22 mouse cellular contexts compared by ENCODE assay signal in genomic region chr7:26777806-26778205, GRCm38 (mm10). TPM values are rescaled to one million over a fixed set of nuclear protein-coding genes. Genes with fewer than 3 reads are reported as not detected.
DNase-seq lines count a peak whose midpoint lies in the region; ATAC-seq and TF ChIP-seq lines count a peak whose summit lies in the region.
"Had no signal": no experiment of that assay in that cellular context is flagged by ENCODE, and none has a peak within 500 bp of the region (broad histone marks: within the 10 kb centered on the region; RNA-seq: fewer than 3 reads in every experiment).

No protein-coding gene starts in this region.

- TF ChIP-seq POLR2A in brain, embryonic 14.5 days (IDR thresholded peaks at IDR 0.05; ENCODE audit: borderline replicate concordance, extremely low read depth, insufficient read depth, insufficient read length, poor library complexity, severe bottlenecking) = no peak
- no peak for TF ChIP-seq POLR2A in thymus, adult 2 months (IDR thresholded peaks at IDR 0.05; ENCODE audit: control insufficient read depth, extremely low read depth, insufficient read depth, low read length, poor library complexity)

- no peak overlapping the region for H3K4me3 ChIP-seq in hindbrain, embryonic 11.5 days (ENCODE audit: low read depth, low read length)
- H3K4me3 ChIP-seq in hindbrain, embryonic 16.5 days (ENCODE audit: low read length) = no peak overlapping the region
- no peak overlapping the region for H3K4me3 ChIP-seq in left cerebral cortex, adult 2 months
- no peak overlapping the region for H3K4me3 ChIP-seq in midbrain, embryonic 14.5 days (replicated peaks; ENCODE audit: low read depth, low read length)
- no peak overlapping the region for H3K4me3 ChIP-seq in midbrain, embryonic 11.5 days (ENCODE audit: low read depth, low read length)
- no peak overlapping the region for H3K4me3 ChIP-seq in thymus, adult 2 months (ENCODE audit: control insufficient read depth, insufficient read depth, low read length)
- H3K4me3 ChIP-seq: embryonic facial prominence, embryonic 15.5 days; neural tube, embryonic 12.5 days had no signal

- H3K4me1 ChIP-seq in hindbrain, embryonic 11.5 days (replicated peaks; ENCODE audit: control insufficient read depth, insufficient read depth, low read length) = no peaks in the 10 kb centered on the region
- H3K4me1 ChIP-seq in hindbrain, embryonic 16.5 days (ENCODE audit: control insufficient read depth, insufficient read depth, low read depth, low read length) = no peaks in the 10 kb centered on the region
- H3K4me1 ChIP-seq in midbrain, embryonic 14.5 days (ENCODE audit: control insufficient read depth, insufficient read depth, low read length) = 0 out of 2 replicates have a peak, but pooled peaks cover 6% of the 10 kb centered on the region
- no peaks in the 10 kb centered on the region; the same call in 1 of the 2 replicates for H3K4me1 ChIP-seq in midbrain, embryonic 11.5 days (ENCODE audit: control insufficient read depth, insufficient read depth, low read length)
- H3K4me1 ChIP-seq in thymus, adult 2 months (replicated peaks; ENCODE audit: control insufficient read depth, insufficient read depth, low read length) = no peaks in the 10 kb centered on the region
- H3K4me1 ChIP-seq: embryonic facial prominence, embryonic 15.5 days; neural tube, embryonic 12.5 days had no signal

- no peaks in the 10 kb centered on the region for H3K9me3 ChIP-seq in hindbrain, embryonic 11.5 days (ENCODE audit: control insufficient read depth, low read length)
- no peaks in the 10 kb centered on the region for H3K9me3 ChIP-seq in hindbrain, embryonic 16.5 days (ENCODE audit: control insufficient read depth, low read length)
- no peaks in the 10 kb centered on the region for H3K9me3 ChIP-seq in midbrain, embryonic 14.5 days (ENCODE audit: control insufficient read depth, low read length)
- no peaks in the 10 kb centered on the region for H3K9me3 ChIP-seq in midbrain, embryonic 11.5 days (ENCODE audit: control insufficient read depth, low read length)
- H3K9me3 ChIP-seq: embryonic facial prominence, embryonic 15.5 days had no signal

- H3K9ac ChIP-seq in hindbrain, embryonic 11.5 days (ENCODE audit: low read depth, low read length) = no peak overlapping the region
- no peak overlapping the region for H3K9ac ChIP-seq in hindbrain, embryonic 16.5 days (ENCODE audit: low read depth, low read length)
- H3K9ac ChIP-seq in midbrain, embryonic 14.5 days (replicated peaks; ENCODE audit: low read length) = no peak overlapping the region
- H3K9ac ChIP-seq in midbrain, embryonic 11.5 days (ENCODE audit: low read length) = no peak overlapping the region
- H3K9ac ChIP-seq: embryonic facial prominence, embryonic 15.5 days; neural tube, embryonic 12.5 days had no signal

- peak; percentile 14; the same call in 1 of the 2 replicates for TF ChIP-seq CTCF in left cerebral cortex, adult 2 months (IDR thresholded peaks at IDR 0.05)
- TF ChIP-seq CTCF in brain, embryonic 14.5 days (IDR thresholded peaks at IDR 0.05; ENCODE audit: borderline replicate concordance, extremely low read depth, insufficient read depth, insufficient read length) = peak; percentile 28; the same call in 1 of the 2 replicates
- no peak for TF ChIP-seq CTCF in thymus, adult 2 months (IDR thresholded peaks at IDR 0.05; ENCODE audit: borderline replicate concordance, control insufficient read depth, extremely low read depth, insufficient read depth, low read length, poor library complexity)

- no peak overlapping the region for H3K4me2 ChIP-seq in hindbrain, embryonic 11.5 days (replicated peaks; ENCODE audit: low read depth, low read length)
- H3K4me2 ChIP-seq in hindbrain, embryonic 16.5 days (ENCODE audit: low read length) = no peak overlapping the region
- H3K4me2 ChIP-seq in midbrain, embryonic 14.5 days (ENCODE audit: low read length) = no peak overlapping the region
- H3K4me2 ChIP-seq in midbrain, embryonic 11.5 days = no peak overlapping the region
- H3K4me2 ChIP-seq: embryonic facial prominence, embryonic 15.5 days; neural tube, embryonic 12.5 days had no signal

- 64% methylated on average over 2 of the region's 2 CpGs for WGBS in hindbrain, embryonic 11.5 days
- 55% methylated on average over 2 of the region's 2 CpGs for WGBS in hindbrain, embryonic 16.5 days
- 56% methylated on average over 2 of the region's 2 CpGs for WGBS in midbrain, embryonic 14.5 days
- WGBS in midbrain, embryonic 11.5 days = 59% methylated on average over 2 of the region's 2 CpGs
- 53% methylated on average over 2 of the region's 2 CpGs for WGBS in thymus, adult 2 months

- peak; percentile 5 for DNase-seq in hindbrain, embryonic 11.5 days (ENCODE audit: low spot score)
- DNase-seq in left cerebral cortex, adult 2 months (ENCODE audit: extremely low spot score in 1 of 2, low spot score in 2 of 2) = no peak
- no peak for DNase-seq in left cerebral cortex, adult 8-10 months (ENCODE audit: low spot score in 2 of 2)
- peak; percentile 2 for DNase-seq in midbrain, embryonic 14.5 days
- no peak for DNase-seq in midbrain, embryonic 11.5 days (ENCODE audit: low spot score, missing footprints)
- no peak for DNase-seq in brain, embryonic 14.5 days (ENCODE audit: low read depth)
- no peak for DNase-seq in thymus, adult 2 months
- DNase-seq: thymus, postnatal 36 days had no signal

- ATAC-seq in hindbrain, embryonic 11.5 days (ENCODE audit: low FRiP score) = no peak
- no peak for ATAC-seq in hindbrain, embryonic 16.5 days
- ATAC-seq in midbrain, embryonic 14.5 days (ENCODE audit: low FRiP score, low TSS enrichment) = no peak
- ATAC-seq in midbrain, embryonic 11.5 days (ENCODE audit: low FRiP score) = no peak
- ATAC-seq: activated CD4-positive, CD25-positive, alpha-beta regulatory T cell, adult 4 months had no signal

- intact Hi-C loops in left cerebral cortex, adult 2 months (cut with DNase I) = loop anchor here (2.0 kb wide), 1 partner anchor 351 kb away; no protein-coding TSS in a partner anchor

- H3K27ac ChIP-seq in hindbrain, embryonic 11.5 days (ENCODE audit: low read depth, low read length) = no peak overlapping the region
- no peak overlapping the region for H3K27ac ChIP-seq in hindbrain, embryonic 16.5 days (ENCODE audit: low read depth, low read length)
- no peak overlapping the region for H3K27ac ChIP-seq in left cerebral cortex, adult 2 months
- no peak overlapping the region for H3K27ac ChIP-seq in midbrain, embryonic 14.5 days (replicated peaks; ENCODE audit: low read depth, low read length)
- H3K27ac ChIP-seq in midbrain, embryonic 11.5 days (ENCODE audit: low read depth, low read length) = no peak overlapping the region
- no peak overlapping the region for H3K27ac ChIP-seq in thymus, adult 2 months (ENCODE audit: control insufficient read depth, insufficient read depth, low read length)
- H3K27ac ChIP-seq: embryonic facial prominence, embryonic 15.5 days; neural tube, embryonic 12.5 days had no signal

- no peaks in the 10 kb centered on the region for H3K36me3 ChIP-seq in hindbrain, embryonic 11.5 days (ENCODE audit: control insufficient read depth, insufficient read depth, low read length)
- H3K36me3 ChIP-seq in hindbrain, embryonic 16.5 days (ENCODE audit: control insufficient read depth, insufficient read depth, low read length) = no peaks in the 10 kb centered on the region
- H3K36me3 ChIP-seq in midbrain, embryonic 14.5 days (ENCODE audit: control insufficient read depth, insufficient read depth, low read length) = no peaks in the 10 kb centered on the region
- no peaks in the 10 kb centered on the region for H3K36me3 ChIP-seq in midbrain, embryonic 11.5 days (ENCODE audit: control insufficient read depth, insufficient read depth, low read length)
- no peaks in the 10 kb centered on the region for H3K36me3 ChIP-seq in thymus, adult 2 months (ENCODE audit: control insufficient read depth, insufficient read depth, low read length)
- H3K36me3 ChIP-seq: embryonic facial prominence, embryonic 15.5 days; neural tube, embryonic 12.5 days had no signal

- no peaks in the 10 kb centered on the region for H3K27me3 ChIP-seq in hindbrain, embryonic 11.5 days (ENCODE audit: control insufficient read depth, insufficient read depth, low read length)
- H3K27me3 ChIP-seq in hindbrain, embryonic 16.5 days (replicated peaks; ENCODE audit: control insufficient read depth, insufficient read depth, low read length) = no peaks in the 10 kb centered on the region
- H3K27me3 ChIP-seq in midbrain, embryonic 14.5 days (ENCODE audit: control insufficient read depth, insufficient read depth, low read length) = no peaks in the 10 kb centered on the region
- no peaks in the 10 kb centered on the region for H3K27me3 ChIP-seq in midbrain, embryonic 11.5 days (ENCODE audit: control insufficient read depth, insufficient read depth, low read length)
- H3K27me3 ChIP-seq in thymus, adult 2 months (ENCODE audit: control insufficient read depth, insufficient read depth, low read length) = no peaks in the 10 kb centered on the region
- H3K27me3 ChIP-seq: embryonic facial prominence, embryonic 15.5 days; neural tube, embryonic 12.5 days had no signal

RNA-seq across cellular contexts. Expression of gene Cyp2b19, which starts 20.9 kb away (rescaled TPM):
- polyA plus RNA-seq in hindbrain, embryonic 11.5 days (2014; fragmentation: Nextera tagmentation; extraction: Ambion mirVana) = 0.08 and 0.09 TPM in 2 replicates
- 0.66 and 0.75 TPM in 2 replicates for polyA plus RNA-seq in hindbrain, embryonic 16.5 days (2015; fragmentation: Nextera tagmentation; extraction: Ambion mirVana)
- total RNA-seq in left cerebral cortex, adult 2 months (2021) = not detected
- not detected for total RNA-seq in left cerebral cortex, adult 8-10 months (2022)
- 0.78 and 1.0 TPM in 2 replicates for polyA plus RNA-seq in midbrain, embryonic 14.5 days (2014; fragmentation: Nextera tagmentation; extraction: Ambion mirVana)
- 0.04 and 0.07 TPM in 2 replicates for polyA plus RNA-seq in midbrain, embryonic 11.5 days (2014; fragmentation: Nextera tagmentation; extraction: Ambion mirVana)
- polyA plus RNA-seq in brain, embryonic 14.5 days (2012; rRNA removed) = 0.04 and 0.05 TPM in 2 replicates
- 2.0 and 3.2 TPM in 2 replicates for polyA plus RNA-seq in thymus, adult 2 months (2012; rRNA removed)
- total RNA-seq: adrenal gland, postnatal 36 days; ES-E14; gastrocnemius, adult 18-20 months; gastrocnemius, postnatal 4 days; heart, postnatal 4 days; layer of hippocampus, adult 18-20 months; left cerebral cortex, postnatal 4 days had no signal
- polyA plus RNA-seq: activated CD4-positive, CD25-positive, alpha-beta regulatory T cell, adult 4 months; heart, embryonic 14.5 days; kidney, embryonic 14.5 days had no signal

RNA-seq across cellular contexts. Expression of gene Cyp2g1, which starts 30.9 kb away (rescaled TPM):
- not detected in 2 replicates for polyA plus RNA-seq in hindbrain, embryonic 11.5 days (2014; fragmentation: Nextera tagmentation; extraction: Ambion mirVana)
- polyA plus RNA-seq in hindbrain, embryonic 16.5 days (2015; fragmentation: Nextera tagmentation; extraction: Ambion mirVana) = not detected in 2 replicates
- total RNA-seq in left cerebral cortex, adult 2 months (2021) = not detected
- total RNA-seq in left cerebral cortex, adult 8-10 months (2022) = not detected
- 0.11 TPM in 1 of 2 replicates, not detected in the other for polyA plus RNA-seq in midbrain, embryonic 14.5 days (2014; fragmentation: Nextera tagmentation; extraction: Ambion mirVana)
- polyA plus RNA-seq in midbrain, embryonic 11.5 days (2014; fragmentation: Nextera tagmentation; extraction: Ambion mirVana) = not detected in 2 replicates
- not detected in 2 replicates for polyA plus RNA-seq in brain, embryonic 14.5 days (2012; rRNA removed)
- polyA plus RNA-seq in thymus, adult 2 months (2012; rRNA removed) = 1.6 and 2.2 TPM in 2 replicates
- total RNA-seq: adrenal gland, postnatal 36 days; ES-E14; gastrocnemius, adult 18-20 months; gastrocnemius, postnatal 4 days; heart, postnatal 4 days; layer of hippocampus, adult 18-20 months; left cerebral cortex, postnatal 4 days had no signal
- polyA plus RNA-seq: activated CD4-positive, CD25-positive, alpha-beta regulatory T cell, adult 4 months; heart, embryonic 14.5 days; kidney, embryonic 14.5 days; neural tube, embryonic 12.5 days; testis, adult 2 months had no signal

RNA-seq across cellular contexts. Expression of gene Cyp2a5, which starts 57.3 kb away (rescaled TPM):
- 0.27 and 0.60 TPM in 2 replicates for polyA plus RNA-seq in hindbrain, embryonic 11.5 days (2014; fragmentation: Nextera tagmentation; extraction: Ambion mirVana)
- 0.90 and 1.2 TPM in 2 replicates for polyA plus RNA-seq in hindbrain, embryonic 16.5 days (2015; fragmentation: Nextera tagmentation; extraction: Ambion mirVana)
- not detected for total RNA-seq in left cerebral cortex, adult 2 months (2021)
- 1 to 10 TPM in 1 of 4 experiments, under 1 TPM in 3; 0.17 to 2.3 (median 0.51) TPM for total RNA-seq in left cerebral cortex, adult 8-10 months (2022)
- 0.92 and 1.3 TPM in 2 replicates for polyA plus RNA-seq in midbrain, embryonic 14.5 days (2014; fragmentation: Nextera tagmentation; extraction: Ambion mirVana)
- not detected in 2 replicates for polyA plus RNA-seq in midbrain, embryonic 11.5 days (2014; fragmentation: Nextera tagmentation; extraction: Ambion mirVana)
- polyA plus RNA-seq in brain, embryonic 14.5 days (2012; rRNA removed) = 0.42 and 1.1 TPM in 2 replicates
- polyA plus RNA-seq in thymus, adult 2 months (2012; rRNA removed) = 11.7 and 19.9 TPM in 2 replicates
- total RNA-seq: ES-E14; gastrocnemius, adult 18-20 months; gastrocnemius, postnatal 4 days; heart, postnatal 4 days; layer of hippocampus, adult 18-20 months; left cerebral cortex, postnatal 4 days had no signal
- polyA plus RNA-seq: activated CD4-positive, CD25-positive, alpha-beta regulatory T cell, adult 4 months; heart, embryonic 14.5 days; kidney, embryonic 14.5 days had no signal

Comparison
In these comparisons a context has a peak if more than half of its experiments do, and no peak if none do; other contexts are left out.
1. DNase-seq: peak in hindbrain, embryonic 11.5 days (single experiment) and midbrain, embryonic 14.5 days (single experiment); none in left cerebral cortex, adult 2 months (0 of 2), left cerebral cortex, adult 8-10 months (0 of 2), midbrain, embryonic 11.5 days (single experiment), brain, embryonic 14.5 days (single experiment) and thymus, adult 2 months (single experiment).